Comparison of ENCODE assay signal across 10 mouse cellular contexts in the genomic region with DNA sequence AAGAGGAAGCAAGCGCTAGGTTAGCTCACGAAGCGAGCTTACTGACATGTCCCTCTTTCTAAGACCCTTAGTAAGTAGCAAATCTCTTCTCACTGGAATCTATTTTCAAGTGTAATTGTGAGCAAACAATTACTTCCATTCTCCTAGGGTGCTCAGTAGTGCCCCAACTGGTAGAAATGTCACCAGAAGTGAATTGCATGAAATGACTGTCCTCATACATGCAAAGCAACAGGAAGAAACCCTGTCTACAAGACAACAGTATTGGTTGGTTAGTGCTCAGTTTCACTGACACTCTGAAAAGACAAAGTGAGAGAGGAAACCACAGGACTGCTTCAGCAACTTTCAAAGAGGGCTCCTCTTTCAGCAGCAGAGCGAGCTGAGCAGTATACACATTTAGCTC.
DNase-seq lines count a peak whose midpoint lies in the region; ATAC-seq and TF ChIP-seq lines count a peak whose summit lies in the region.
"Had no signal": no experiment of that assay in that cellular context is flagged by ENCODE, and none has a peak within 500 bp of the region (broad histone marks: within the 10 kb centered on the region; RNA-seq: fewer than 3 reads in every experiment).

No protein-coding gene starts in this region.

- H3K9ac ChIP-seq in CH12.LX (ENCODE audit: insufficient read depth, low read depth): no peak overlapping the region
- H3K9ac ChIP-seq: limb, embryonic 15.5 days had no signal

- no peaks in the 10 kb centered on the region for H3K27me3 ChIP-seq in CH12.LX (replicated peaks)
- H3K27me3 ChIP-seq in thymus, adult 2 months (ENCODE audit: control insufficient read depth, insufficient read depth, low read length): no peaks in the 10 kb centered on the region
- H3K27me3 ChIP-seq: limb, embryonic 15.5 days had no signal

- TF ChIP-seq POLR2A in CH12.LX (IDR thresholded peaks at IDR 0.05; ENCODE audit: low read depth, low read length): no peak
- TF ChIP-seq POLR2A in thymus, adult 2 months (IDR thresholded peaks at IDR 0.05; ENCODE audit: control insufficient read depth, extremely low read depth, insufficient read depth, low read length, poor library complexity): no peak

- in situ Hi-C loops in CH12.LX (cut with MboI; ENCODE audit: low pct_ligation_motif_present, low pct_unique_long_range_greater_than_20kb, low sequenced_read_pairs): no loop called here

- TF ChIP-seq CTCF in layer of hippocampus, adult 2 months (conservative IDR thresholded peaks at IDR 0.05): peak; percentile 65
- peak; percentile 16 to 46; a peak in 2 of 4 replicates for TF ChIP-seq CTCF in CH12.LX (conservative IDR thresholded peaks at IDR 0.05 in 1 of 2, IDR thresholded peaks at IDR 0.05 in 1 of 2; ENCODE audit: low read depth in 2 of 2, low read length in 2 of 2)
- TF ChIP-seq CTCF in thymus, adult 2 months (IDR thresholded peaks at IDR 0.05; ENCODE audit: borderline replicate concordance, control insufficient read depth, extremely low read depth, insufficient read depth, low read length, poor library complexity): no peak

- WGBS in thymus, adult 2 months: 65% methylated on average over 4 of the region's 4 CpGs

- dilution Hi-C loops in CH12.LX (cut with MboI; ENCODE audit: extremely low pct_ligation_motif_present, extremely low pct_unique_long_range_greater_than_20kb, low sequenced_read_pairs): no loop called here

- H3K79me2 ChIP-seq in CH12.LX (replicated peaks; ENCODE audit: control insufficient read depth, extremely low read depth, insufficient read depth, poor library complexity, severe bottlenecking): no peaks in the 10 kb centered on the region

- no peak overlapping the region for H3K4me3 ChIP-seq in layer of hippocampus, adult 2 months
- H3K4me3 ChIP-seq in CH12.LX (replicated peaks in 1 of 3; ENCODE audit: low read depth in 2 of 3, low read length in 2 of 3, poor library complexity in 1 of 3): no peak overlapping the region
- no peak overlapping the region for H3K4me3 ChIP-seq in thymus, adult 2 months (ENCODE audit: control insufficient read depth, insufficient read depth, low read length)
- H3K4me3 ChIP-seq: limb, embryonic 15.5 days had no signal

- H3K27ac ChIP-seq in layer of hippocampus, adult 2 months: no peak overlapping the region
- no peak overlapping the region for H3K27ac ChIP-seq in CH12.LX (ENCODE audit: insufficient read depth, low read depth)
- H3K27ac ChIP-seq in thymus, adult 2 months (ENCODE audit: control insufficient read depth, insufficient read depth, low read length): no peak overlapping the region
- H3K27ac ChIP-seq: limb, embryonic 15.5 days had no signal

- H3K36me3 ChIP-seq in CH12.LX (replicated peaks in 1 of 2; ENCODE audit: control insufficient read depth in 1 of 2, insufficient read depth in 1 of 2, low read length in 1 of 2): peaks cover 0 to 24% of the 10 kb centered on the region in 2 experiments
- no peaks in the 10 kb centered on the region for H3K36me3 ChIP-seq in thymus, adult 2 months (ENCODE audit: control insufficient read depth, insufficient read depth, low read length)
- H3K36me3 ChIP-seq: limb, embryonic 15.5 days had no signal

- DNase-seq in layer of hippocampus, adult 2 months (ENCODE audit: low spot score in 2 of 2): no peak
- no peak for DNase-seq in layer of hippocampus, adult 8-10 months (ENCODE audit: low spot score in 2 of 2)
- peak; percentile 62 for DNase-seq in CH12.LX (ENCODE audit: extremely low read depth)
- DNase-seq in thymus, adult 2 months: peak; percentile 42
- no peak for DNase-seq in cerebellum, adult 9-10 months
- no peak for DNase-seq in layer of hippocampus, postnatal 14 days (ENCODE audit: low spot score in 2 of 2)
- DNase-seq in cerebellum, adult 11 months: no peak

- H3K4me2 ChIP-seq in CH12.LX (ENCODE audit: insufficient read depth, low read depth, poor library complexity, severe bottlenecking): no peak overlapping the region
- H3K4me2 ChIP-seq: limb, embryonic 15.5 days had no signal

- TF ChIP-seq RAD21 in CH12.LX (IDR thresholded peaks at IDR 0.05; ENCODE audit: low read depth, low read length): no peak

- peaks cover 0 to 8% of the 10 kb centered on the region in 2 experiments; a peak in 1 of 4 replicates for H3K4me1 ChIP-seq in CH12.LX (ENCODE audit: control insufficient read depth in 1 of 2, insufficient read depth in 2 of 2)
- no peaks in the 10 kb centered on the region for H3K4me1 ChIP-seq in thymus, adult 2 months (replicated peaks; ENCODE audit: control insufficient read depth, insufficient read depth, low read length)
- H3K4me1 ChIP-seq: limb, embryonic 15.5 days had no signal

- peak; percentile 94 for ATAC-seq in inflammation-experienced regulatory T-cells, adult 6 months
- ATAC-seq: midbrain, embryonic 16.5 days had no signal

- no peak for TF ChIP-seq EP300 in CH12.LX (IDR thresholded peaks at IDR 0.05; ENCODE audit: low read length)

- no peaks in the 10 kb centered on the region for H3K9me3 ChIP-seq in CH12.LX (replicated peaks; ENCODE audit: low read length)
- H3K9me3 ChIP-seq: limb, embryonic 15.5 days had no signal

TF ChIP-seq in CH12.LX, 34 proteins besides CTCF, POLR2A, EP300 and RAD21:
- 0 out of 2 replicates have a peak, but pooled peaks have one; percentile 16 for TF ChIP-seq ELF1 (IDR thresholded peaks at IDR 0.05; ENCODE audit: low read depth, low read length)
- TF ChIP-seq BHLHE40 (IDR thresholded peaks at IDR 0.05; ENCODE audit: low read depth, low read length): no peak
- TF ChIP-seq PAX5 (IDR thresholded peaks at IDR 0.05; ENCODE audit: low read length): no peak
- no peak for TF ChIP-seq USF2 (conservative IDR thresholded peaks at IDR 0.05; ENCODE audit: low read depth, low read length)
- no peak for TF ChIP-seq CHD1 (IDR thresholded peaks at IDR 0.05; ENCODE audit: low read depth, low read length)
- TF ChIP-seq TBP (conservative IDR thresholded peaks at IDR 0.05; ENCODE audit: low read depth, low read length): no peak
- peak; percentile 4; the same call in 1 of the 2 replicates for TF ChIP-seq JUN (IDR thresholded peaks at IDR 0.05; ENCODE audit: insufficient read depth, low read depth, low read length)
- no peak for TF ChIP-seq NELFE (IDR thresholded peaks at IDR 0.05; ENCODE audit: low read depth, low read length)
- TF ChIP-seq ZMIZ1 (IDR thresholded peaks at IDR 0.05; ENCODE audit: low read depth, low read length): no peak
- TF ChIP-seq HCFC1 (IDR thresholded peaks at IDR 0.05; ENCODE audit: low read depth, low read length): no peak
- peak; percentile 61 for TF ChIP-seq JUND (conservative IDR thresholded peaks at IDR 0.05; ENCODE audit: low read depth, low read length)
- no peak for TF ChIP-seq GABPA (IDR thresholded peaks at IDR 0.05; ENCODE audit: insufficient replicate concordance, low read depth, low read length)

Comparison
In these comparisons a context has a peak if more than half of its experiments do, and no peak if none do; other contexts are left out.
1. DNase-seq: peak in CH12.LX (single experiment) and thymus, adult 2 months (single experiment); none in layer of hippocampus, adult 2 months (0 of 2), layer of hippocampus, adult 8-10 months (0 of 2), cerebellum, adult 9-10 months (single experiment), layer of hippocampus, postnatal 14 days (0 of 2) and cerebellum, adult 11 months (single experiment).